Mouse (Mus musculus) limb, embryonic 14.5 days (tissue): ENCODE data around the gene Mettl23. TPM values are rescaled to one million over a fixed set of nuclear protein-coding genes. Genes with fewer than 3 reads are reported as not detected.

Experiments used
- ATAC-seq: fragments of 200-750 bp; cut with Nextera tagmentation; 2 replicates; pipeline ENCODE4 v1.8.0; 2017; ENCODE audit warnings: low read depth, moderate number of reproducible peaks, moderate TSS enrichment; ENCODE audit not compliant: low FRiP score
- DNase-seq: peaks from one replicate; pipeline ENCODE4 v3.0.0-alpha.2; 2015; ENCODE audit warnings: low spot score
- H3K27ac ChIP-seq: fragments of 300-500 bp; sonication (generic); replicated peaks from 2 replicates; pipeline ENCODE4 v1.5.1; 2014; ENCODE audit warnings: low read depth, mild to moderate bottlenecking, low read length, moderate library complexity, mixed read lengths
- H3K27me3 ChIP-seq: fragments of 300-500 bp; sonication (generic); 2 replicates; pipeline ENCODE4 v1.6.1; 2014; ENCODE audit warnings: low read length, mixed read lengths; ENCODE audit not compliant: control insufficient read depth, insufficient read depth
- H3K36me3 ChIP-seq: fragments of 300-500 bp; sonication (generic); 2 replicates; pipeline ENCODE4 v1.6.1; 2014; ENCODE audit warnings: mild to moderate bottlenecking, low read length, moderate library complexity, mixed read lengths; ENCODE audit not compliant: control insufficient read depth, insufficient read depth
- H3K4me1 ChIP-seq: fragments of 300-500 bp; sonication (generic); 2 replicates; pipeline ENCODE4 v1.6.1; 2014; ENCODE audit warnings: antibody characterized with exemption, low read length, mixed read lengths; ENCODE audit not compliant: control insufficient read depth, insufficient read depth
- H3K4me2 ChIP-seq: fragments of 300-500 bp; sonication (generic); replicated peaks from 2 replicates; pipeline ENCODE4 v1.6.1; 2014; ENCODE audit warnings: low read depth, mild to moderate bottlenecking, low read length, moderate library complexity; ENCODE audit not compliant: severe bottlenecking
- H3K4me3 ChIP-seq: fragments of 300-500 bp; sonication (generic); replicated peaks from 2 replicates; pipeline ENCODE4 v1.5.1; 2014; ENCODE audit warnings: low read length
- H3K9ac ChIP-seq: fragments of 300-500 bp; sonication (generic); 2 replicates; pipeline ENCODE4 v1.6.1; 2014; ENCODE audit warnings: mild to moderate bottlenecking, low read depth, low read length, moderate library complexity; ENCODE audit not compliant: severe bottlenecking
- H3K9me3 ChIP-seq: fragments of 300-500 bp; sonication (generic); 2 replicates; pipeline ENCODE4 v1.6.1; 2016; ENCODE audit warnings: low read length; ENCODE audit not compliant: control insufficient read depth
- POLR2A ChIP-seq: fragments of 200-500 bp; IDR thresholded peaks from 2 replicates; pipeline ENCODE4 v1.8.0; 2012; ENCODE audit warnings: inconsistent platforms, mild to moderate bottlenecking, moderate library complexity, borderline replicate concordance; ENCODE audit not compliant: insufficient read depth, insufficient read length; ENCODE audit errors: extremely low read depth
- WGBS: fragments of 180-500 bp; shearing (Covaris S2); extraction: QIAGEN DNeasy Blood & Tissue Kit; methylation state at CpG from one replicate; pipeline ENCODE4 v1.1.7; 2014; 5-methylcytosine and 5-hydroxymethylcytosine counted together
- polyA plus RNA-seq, 2 experiments: library from polyadenylated mRNA; depleted of rRNA in 1 of 2; stranded (reverse) in 1 of 2; unstranded in 1 of 2; fragments of >200 nt; fragmentation: Nextera tagmentation in 1 of 2; extraction: Ambion mirVana in 1 of 2; gene quantifications; 2 replicates each; pipeline versions ENCODE4 v1.2.1 to v1.2.3; 2012 to 2014

Mettl23 gene
- polyA plus RNA-seq, 2 experiments, result 51.0 to 77.9 TPM

DNA sequence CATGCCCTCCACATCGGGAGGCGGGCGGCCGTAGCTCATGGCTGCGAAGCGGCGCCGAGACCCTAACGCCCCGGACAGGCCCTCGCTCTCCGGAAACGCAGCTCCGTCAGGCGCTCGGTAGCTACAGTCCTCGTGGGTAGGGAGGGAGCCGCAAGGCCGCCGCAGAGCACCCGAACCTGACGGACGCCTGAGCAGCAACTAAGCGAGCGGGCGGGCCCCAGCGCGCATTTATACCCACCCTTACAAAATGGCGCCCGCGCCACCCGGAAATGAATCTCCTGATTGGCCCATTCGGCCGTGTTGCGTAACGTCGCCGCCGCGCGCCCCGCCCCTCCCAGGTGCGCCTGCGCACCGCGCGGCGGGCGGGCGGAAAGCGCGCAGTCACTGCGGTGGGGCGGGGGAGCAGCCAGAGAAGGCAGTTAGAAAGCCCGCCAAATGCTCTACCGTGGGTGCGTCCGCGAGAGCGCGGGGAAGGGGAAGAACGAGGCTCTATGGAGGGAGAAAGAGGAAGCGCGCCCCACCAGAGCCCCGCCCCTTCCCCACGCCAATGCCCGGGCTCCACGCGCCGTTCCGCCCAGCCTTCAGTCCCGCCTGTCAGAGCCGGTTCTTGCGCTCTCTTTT lies 9.9 kb downstream of the Mettl23 start, which contains the start of gene Srsf2:
Gene Srsf2 (minus strand): TSS at position 204 of the 621 bp plus-strand sequence.
- WGBS, result 0% methylated on average over 28 of the region's 74 CpGs
- H3K9me3 ChIP-seq, result no peaks in the 10 kb centered on the region
- peak within 1 kb of the TSS; percentile 95 for H3K9ac ChIP-seq
- TF ChIP-seq POLR2A, result peak; percentile 100
- peak within 1 kb of the TSS; percentile 76 for H3K4me2 ChIP-seq
- peaks cover 12% of the 10 kb centered on the region for H3K4me1 ChIP-seq
- no peaks in the 10 kb centered on the region for H3K27me3 ChIP-seq
- ATAC-seq (peak; percentile 86), DNase-seq (peak; percentile 96)
- H3K27ac ChIP-seq, result peak within 1 kb of the TSS; percentile 97
- peak within 1 kb of the TSS; percentile 100 for H3K4me3 ChIP-seq
- H3K36me3 ChIP-seq, result peaks cover 45% of the 10 kb centered on the region

DNA sequence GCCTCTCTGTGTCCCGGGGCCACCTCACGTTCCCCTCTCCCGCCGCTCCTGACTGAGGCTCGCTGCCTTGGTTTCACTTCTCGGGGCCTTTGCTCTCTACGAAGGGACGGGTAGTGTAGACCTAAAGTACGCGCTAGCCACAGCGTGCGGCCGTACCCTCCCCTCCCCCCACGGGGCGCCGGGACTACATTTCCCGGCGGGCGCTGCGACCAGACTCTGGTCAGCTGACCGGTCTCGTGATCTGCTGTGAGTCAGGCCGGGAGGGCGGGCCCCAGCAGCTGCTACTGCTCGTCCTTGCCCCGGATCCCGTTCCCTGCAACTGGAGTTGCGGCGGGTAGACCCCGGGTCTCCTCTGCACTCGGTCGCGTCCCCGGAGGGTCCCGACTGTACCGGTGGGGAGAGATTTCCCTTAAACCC lies 10.4 kb downstream of the Mettl23 start:
- peak; percentile 97 for DNase-seq
- Histone ChIP-seq H3K4me2 (peak overlapping the region; percentile 76), H3K27ac (peak overlapping the region; percentile 97), H3K4me3 (peak overlapping the region; percentile 100), H3K9ac (peak overlapping the region; percentile 95), H3K9me3 (no peaks in the 10 kb centered on the region), H3K36me3 (peaks cover 40% of the 10 kb centered on the region), H3K4me1 (peaks cover 12% of the 10 kb centered on the region), H3K27me3 (no peaks in the 10 kb centered on the region)
- TF ChIP-seq POLR2A, result no peak
- WGBS, result 1% methylated on average over 32 of the region's 36 CpGs
- ATAC-seq, result peak; percentile 90

DNA sequence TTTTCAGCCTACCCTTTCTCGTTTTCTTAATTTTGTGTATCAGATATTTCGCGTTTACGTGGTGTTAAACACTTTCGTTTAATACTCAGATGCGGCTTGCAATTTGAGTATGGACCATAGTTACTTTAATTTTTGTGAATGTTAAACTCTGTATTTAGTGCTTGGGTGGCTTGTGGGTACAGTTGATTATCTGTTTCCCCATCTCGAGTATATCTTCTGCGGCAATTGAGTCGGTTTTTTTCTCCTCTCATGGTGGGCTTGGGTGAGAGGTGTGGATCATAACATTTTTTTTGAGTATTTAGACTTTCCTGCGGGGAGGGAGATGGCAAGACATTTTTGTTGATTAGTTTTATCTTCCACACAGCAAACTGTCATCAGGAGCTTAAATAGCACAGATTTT lies 11.2 kb downstream of the Mettl23 start:
- Histone ChIP-seq H3K4me1 (peaks cover 12% of the 10 kb centered on the region), H3K36me3 (peaks cover 38% of the 10 kb centered on the region), H3K9ac (peak overlapping the region; percentile 95), H3K4me3 (peak overlapping the region; percentile 100), H3K4me2 (peak overlapping the region; percentile 76), H3K27ac (peak overlapping the region; percentile 97; the same call in 1 of the 2 replicates), H3K27me3 (no peaks in the 10 kb centered on the region), H3K9me3 (no peaks in the 10 kb centered on the region)
- ATAC-seq (no peak), DNase-seq (no peak)
- WGBS, result 29% methylated on average over 10 of the region's 10 CpGs
- no peak for TF ChIP-seq POLR2A

- DNase-seq (no peak), ATAC-seq (no peak)
- Histone ChIP-seq H3K27me3 (no peaks in the 10 kb centered on the region), H3K27ac (no peak overlapping the region), H3K36me3 (peaks cover 42% of the 10 kb centered on the region), H3K9me3 (no peaks in the 10 kb centered on the region), H3K4me1 (peaks cover 5% of the 10 kb centered on the region), H3K4me3 (no peak overlapping the region), H3K4me2 (no peak overlapping the region), H3K9ac (no peak overlapping the region)
- no peak for TF ChIP-seq POLR2A
- WGBS, result 44% methylated on average over 12 of the region's 12 CpGs
These were observed 14.2 kb downstream of the Mettl23 start for GRCm38 (mm10) chr11:116857183-116857850.

DNA sequence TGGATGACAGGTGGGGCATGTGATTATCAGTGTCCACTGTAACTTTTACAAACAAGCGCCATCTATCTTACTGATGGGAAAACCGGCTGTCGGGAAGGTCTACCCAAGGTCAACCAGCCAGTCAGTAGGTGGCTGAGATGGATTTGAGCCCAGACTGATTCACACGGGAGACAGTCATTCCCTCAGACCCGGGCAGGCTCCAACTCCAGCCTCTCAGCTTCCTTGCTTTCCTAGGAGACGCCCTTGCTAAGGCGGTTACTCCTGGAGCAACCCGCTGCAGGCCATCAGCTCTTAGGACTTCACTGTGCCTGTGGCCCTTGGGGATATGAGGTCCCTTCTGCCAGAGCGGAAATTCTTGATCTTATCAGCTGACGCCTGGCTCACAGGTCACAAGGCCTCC lies 21.4 kb downstream of the Mettl23 start:
- Histone ChIP-seq H3K4me2 (no peak overlapping the region), H3K9me3 (no peaks in the 10 kb centered on the region), H3K27me3 (no peaks in the 10 kb centered on the region), H3K27ac (no peak overlapping the region), H3K9ac (peak overlapping the region; percentile 25; the same call in 1 of the 2 replicates), H3K36me3 (peaks cover 85% of the 10 kb centered on the region), H3K4me3 (no peak overlapping the region), H3K4me1 (no peaks in the 10 kb centered on the region)
- TF ChIP-seq POLR2A, result no peak
- ATAC-seq, result no peak
- WGBS, result 71% methylated on average over 10 of the region's 10 CpGs
- DNase-seq, result no peak
